Mouse (Mus musculus) ovary, postnatal 10 days (tissue): Measurements from ENCODE around the gene Gsta3.
"Not testable (repeated sequence)": the region's sequence is repeated elsewhere in the genome, so short reads cannot be mapped to it uniquely, and the experiment has no call there.

Experiments used
- DNase-seq: peaks from one replicate; pipeline ENCODE4 v3.0.0; 2022; ENCODE audit warnings: low spot score

The Gsta3 gene

DNA sequence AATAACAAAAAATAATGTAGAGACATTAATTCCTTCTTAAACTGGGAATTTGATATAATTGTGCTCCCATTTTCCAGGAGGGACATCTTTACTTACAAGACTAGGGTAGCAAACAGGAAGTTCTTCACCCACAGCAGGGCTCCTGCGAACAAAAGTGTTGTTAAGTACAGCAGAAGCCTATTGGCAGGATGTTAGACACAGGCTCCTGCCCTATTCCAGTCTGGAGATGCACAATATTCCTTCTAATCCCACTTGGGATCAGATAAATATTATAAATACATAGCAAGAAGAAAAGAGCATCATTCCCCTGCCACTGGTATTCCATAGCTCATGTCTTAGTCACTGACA, 12.9 kb downstream of the Gsta3 start:
- DNase-seq: no peak

DNA sequence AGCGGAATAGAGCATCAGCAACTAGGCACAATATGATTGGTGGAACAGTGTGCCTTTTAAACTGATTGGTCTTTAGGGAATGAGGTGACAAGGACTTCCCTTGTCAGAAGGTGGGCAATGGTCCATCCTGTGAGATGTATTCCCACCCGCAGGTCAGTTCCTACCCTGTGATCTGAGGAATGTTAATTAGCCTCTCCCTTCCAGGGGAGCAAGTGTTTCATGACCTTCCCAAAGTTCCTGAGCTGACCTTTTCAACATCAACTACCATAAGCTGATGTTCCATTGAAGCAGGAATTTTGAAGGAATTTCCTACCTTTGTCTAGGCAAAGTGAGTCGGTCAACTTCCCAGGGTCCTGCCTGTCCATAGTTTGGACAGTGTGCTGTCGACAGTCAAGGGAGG, 13.5 kb downstream of the Gsta3 start:
- DNase-seq: no peak

DNA sequence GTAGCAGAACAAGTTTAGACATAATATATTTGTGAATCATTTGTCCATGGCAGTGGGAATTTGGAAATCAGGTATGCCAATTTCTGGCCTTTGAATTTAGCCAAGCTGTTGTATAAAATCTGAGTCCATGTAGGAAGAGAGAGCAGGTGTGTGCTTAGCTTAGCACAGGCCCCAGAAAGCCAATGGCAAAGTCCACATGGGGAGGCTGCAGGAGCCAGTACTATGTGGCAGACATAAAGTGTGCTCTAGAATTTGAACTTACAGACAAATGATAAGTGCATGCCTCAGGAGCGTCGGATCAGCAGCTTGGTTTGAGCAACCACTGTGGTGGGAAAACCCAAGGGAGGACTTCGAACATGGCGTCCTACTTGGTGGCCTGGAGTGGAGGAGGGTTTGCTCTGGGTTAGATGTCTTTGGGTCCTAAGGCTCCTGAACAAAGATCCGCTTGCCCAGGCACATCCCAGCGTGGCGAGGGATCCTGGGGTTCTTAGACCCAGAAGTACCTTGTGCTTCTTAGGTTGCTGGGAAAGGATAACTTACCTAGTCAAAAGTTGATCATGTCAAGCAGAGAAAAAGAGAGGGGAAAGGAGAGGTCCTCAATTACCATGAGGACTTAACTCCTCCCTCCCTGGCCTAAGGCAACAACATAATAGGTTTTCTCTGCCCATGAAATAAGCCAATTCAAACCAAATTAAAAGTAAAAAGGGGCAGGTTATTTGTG, 15.4 kb downstream of the Gsta3 start:
- DNase-seq: no peak

DNA sequence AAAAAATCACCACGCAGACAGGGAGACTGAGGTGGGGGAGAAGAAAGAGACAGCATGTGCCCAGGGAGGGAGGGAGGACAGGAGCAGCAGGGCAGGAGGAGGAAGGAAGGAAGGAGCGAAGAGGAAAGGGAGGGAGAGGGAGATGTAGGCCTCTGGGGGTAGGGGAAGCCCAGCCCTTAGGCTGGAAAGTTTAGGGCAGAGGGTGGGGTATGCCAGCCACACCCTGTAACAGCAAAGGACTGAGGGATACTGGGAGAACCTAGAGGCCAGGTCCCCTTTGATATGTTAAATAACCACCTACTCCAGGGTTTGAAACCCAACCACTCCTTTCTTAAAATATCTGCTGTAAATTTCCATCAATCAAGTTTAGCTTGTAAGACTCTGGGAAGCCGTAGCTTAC, 16.0 kb downstream of the Gsta3 start:
- no peak for DNase-seq

DNA sequence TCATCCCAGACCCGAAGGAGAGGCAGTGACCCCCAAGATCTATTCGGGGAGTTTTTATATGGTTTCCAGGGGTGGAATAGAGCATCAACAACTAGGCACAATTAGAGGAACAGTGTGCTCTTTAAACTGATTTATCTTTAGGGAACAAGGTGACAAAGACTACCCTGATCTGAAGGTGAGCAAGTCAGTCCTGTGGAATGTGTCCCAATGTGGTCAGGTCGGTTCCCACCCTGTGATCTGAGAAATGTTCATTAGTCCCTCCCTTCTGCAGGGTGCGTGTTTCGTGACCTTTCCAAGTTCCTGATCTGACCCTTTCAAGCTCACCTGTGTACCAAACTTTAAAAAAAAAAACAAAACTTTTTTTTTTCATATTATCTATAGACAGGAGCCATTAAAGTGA, 16.5 kb downstream of the Gsta3 start:
- DNase-seq: no peak

DNA sequence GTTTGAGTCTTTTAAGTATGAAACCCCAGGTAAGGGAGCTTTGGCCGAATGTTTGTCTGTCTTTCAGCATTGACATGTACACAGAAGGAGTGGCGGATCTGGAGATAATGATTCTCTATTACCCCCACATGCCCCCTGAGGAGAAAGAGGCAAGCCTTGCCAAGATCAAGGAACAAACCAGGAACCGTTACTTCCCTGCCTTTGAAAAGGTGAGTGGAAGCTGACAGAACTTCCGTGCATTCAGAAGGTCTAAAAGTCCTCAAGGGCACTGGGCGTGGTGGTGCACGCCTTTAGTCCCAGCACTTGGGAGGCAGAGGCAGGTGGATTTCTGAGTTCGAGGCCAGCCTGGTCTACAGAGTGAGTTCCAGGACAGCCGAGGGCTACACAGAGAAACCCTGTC, 19.6 kb downstream of the Gsta3 start:
- DNase-seq: not testable (repeated sequence)

DNA sequence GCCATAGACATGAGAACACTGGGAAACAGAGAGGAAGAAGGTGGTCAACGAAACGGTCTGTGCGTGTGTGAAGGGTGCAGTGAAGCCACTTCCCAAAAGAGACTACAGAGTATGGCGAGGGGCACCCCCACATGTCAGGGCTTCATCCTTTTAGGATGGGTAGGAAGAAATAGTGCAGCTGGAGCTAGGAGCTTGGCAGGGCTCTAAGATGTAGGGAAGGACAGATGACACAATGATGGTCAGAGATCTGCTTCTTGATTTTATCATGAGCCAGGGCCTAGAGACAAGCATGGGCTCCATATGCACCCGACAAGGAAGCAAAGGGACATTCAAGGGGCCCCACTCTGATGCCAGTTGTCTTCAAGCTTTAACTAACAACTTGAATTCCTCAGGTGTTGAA, 22.0 kb downstream of the Gsta3 start:
- DNase-seq: no peak

DNA sequence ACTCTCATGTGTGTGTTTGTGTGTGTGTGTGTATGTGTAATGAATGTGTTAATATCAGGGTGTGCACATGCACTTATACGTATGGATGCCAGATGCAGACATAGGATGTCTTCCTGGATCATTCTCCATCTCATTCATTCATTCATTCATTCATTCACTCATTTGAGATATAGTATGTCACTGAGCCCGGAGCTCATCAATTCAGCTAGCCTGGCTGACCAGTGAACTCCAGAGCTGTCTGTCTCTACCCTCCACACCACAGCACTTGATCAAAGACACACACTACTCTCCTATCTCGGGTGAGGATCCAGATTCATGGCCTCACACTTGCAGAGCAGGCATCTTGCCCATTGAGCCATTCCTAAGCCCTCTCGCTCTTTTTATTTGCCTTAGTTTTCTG, 23.6 kb downstream of the Gsta3 start:
- DNase-seq: no peak

DNA sequence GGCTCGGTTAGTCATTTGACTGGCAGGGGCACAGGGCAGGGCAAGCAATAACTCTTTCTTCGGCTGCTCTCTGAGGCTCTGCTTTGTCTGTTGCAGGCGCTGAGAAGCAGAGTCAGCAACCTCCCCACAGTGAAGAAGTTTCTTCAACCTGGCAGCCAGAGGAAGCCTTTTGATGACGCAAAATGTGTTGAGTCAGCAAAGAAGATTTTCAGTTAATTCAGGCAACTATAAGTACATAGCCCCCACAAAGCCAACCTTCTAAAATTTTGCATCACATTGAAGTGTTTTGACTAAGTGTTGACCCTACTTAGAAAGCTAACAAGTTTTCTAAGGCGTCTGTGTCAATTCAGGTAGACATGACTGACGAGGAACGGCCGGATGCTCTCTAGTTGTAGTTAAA, 24.4 kb downstream of the Gsta3 start:
- DNase-seq: no peak

DNA sequence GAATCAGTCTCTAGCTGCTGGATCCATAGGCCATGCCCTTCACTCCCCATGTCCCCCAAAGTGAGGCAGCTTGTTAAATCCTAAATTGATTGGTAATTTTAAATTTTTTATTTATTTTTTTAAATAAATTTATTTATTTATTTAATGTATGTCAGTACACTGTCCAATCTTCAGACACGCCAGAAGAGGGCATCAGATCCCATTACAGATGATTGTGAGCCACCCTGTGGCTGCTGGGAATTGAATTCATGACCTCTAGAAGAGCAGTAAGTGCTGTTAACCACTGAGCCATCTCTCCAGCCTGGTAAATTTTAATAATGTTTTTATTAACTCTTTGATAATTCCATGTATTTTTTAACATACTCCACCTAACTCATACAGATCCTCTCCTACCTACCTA, 26.4 kb downstream of the Gsta3 start:
- DNase-seq: no peak

DNA sequence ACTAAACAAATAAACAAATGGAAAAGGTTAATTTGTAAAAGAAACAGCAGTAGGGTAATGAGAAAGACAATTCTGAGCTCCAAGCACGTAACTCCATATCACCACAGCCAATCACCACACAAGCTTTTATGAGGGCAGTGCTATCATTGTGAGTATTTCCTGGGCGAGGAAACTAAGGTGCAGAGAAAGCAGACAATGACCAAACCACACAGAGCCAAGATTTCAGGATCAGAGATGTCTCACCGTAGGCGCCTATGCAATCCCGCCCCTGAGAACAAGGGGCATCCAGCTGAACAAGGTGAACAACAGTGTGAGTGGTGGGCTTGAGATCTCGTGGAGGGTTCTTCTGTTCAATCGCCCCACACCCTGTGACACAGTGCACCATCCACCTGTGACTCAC, 27.1 kb downstream of the Gsta3 start:
- not testable (repeated sequence) for DNase-seq

DNA sequence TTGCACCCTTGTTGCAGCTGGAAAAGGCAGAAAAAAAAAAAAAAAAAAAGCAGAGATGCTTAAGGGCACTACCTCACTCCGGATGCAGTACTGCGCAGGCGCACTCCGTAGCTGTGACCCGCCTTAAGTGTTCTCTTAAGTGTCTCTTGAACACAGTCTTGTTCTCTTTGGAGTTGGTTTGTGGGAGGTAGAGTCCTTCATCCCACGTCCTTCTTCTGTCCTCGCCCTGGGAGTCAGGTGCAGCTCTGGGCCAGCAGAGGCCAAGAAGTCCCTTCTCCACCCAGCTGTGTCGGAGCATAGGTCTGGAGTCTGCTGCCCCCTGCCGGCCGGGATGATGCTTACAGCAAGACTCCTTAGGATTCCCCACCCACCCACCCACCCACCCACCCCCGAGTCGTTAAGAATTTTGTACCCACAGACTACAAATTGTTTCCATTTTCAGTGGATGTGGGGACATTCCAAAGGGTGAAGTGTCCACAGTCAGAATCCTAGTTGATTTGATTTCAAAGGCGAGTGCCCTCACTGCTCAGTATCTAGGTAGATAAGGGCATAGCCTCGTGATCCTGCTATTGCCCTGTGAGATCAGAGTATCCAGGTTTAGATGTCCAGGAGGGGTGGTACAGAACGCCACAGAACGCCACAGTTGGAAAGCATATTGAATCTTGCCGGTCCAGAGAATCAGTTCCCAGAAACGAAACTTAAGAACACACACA, 31.1 kb downstream of the Gsta3 start:
- DNase-seq: peak; percentile 60

- DNase-seq: no peak
Measured at GRCm38 (mm10) chr1:21272056-21272431, 31.7 kb downstream of the Gsta3 start.

- no peak for DNase-seq
Measured at GRCm38 (mm10) chr1:21273091-21273490, 32.7 kb downstream of the Gsta3 start.

DNA sequence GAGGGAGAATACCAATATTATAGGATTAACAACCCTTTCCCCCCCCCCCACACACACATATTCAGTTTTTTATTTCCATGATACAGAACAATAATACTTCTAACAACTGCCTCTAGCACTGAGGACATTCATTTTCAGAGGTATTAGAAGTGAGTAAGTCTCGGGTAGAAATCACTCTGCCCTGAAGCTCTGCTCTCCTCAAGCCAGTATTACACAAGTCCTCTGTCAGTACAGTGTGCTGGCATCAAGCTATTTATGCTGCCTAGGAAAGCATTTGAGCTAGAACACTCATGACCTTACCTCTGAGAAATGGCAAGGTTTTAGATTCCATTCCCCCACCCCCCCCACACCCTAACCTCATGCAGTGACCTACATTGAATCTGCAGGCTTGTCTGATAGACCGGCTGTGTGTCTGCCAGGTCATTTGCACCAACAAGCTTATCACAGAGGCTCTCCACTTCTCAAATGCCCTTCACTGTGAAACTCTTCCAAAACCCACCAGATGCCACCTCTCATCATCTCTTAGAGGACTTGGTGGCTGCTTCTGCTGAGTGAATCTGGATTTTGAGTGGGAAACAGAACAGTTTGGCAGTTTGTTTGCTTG, 34.1 kb downstream of the Gsta3 start:
- no peak for DNase-seq

- not testable (repeated sequence) for DNase-seq
Measured at GRCm38 (mm10) chr1:21275366-21275765, 35.0 kb downstream of the Gsta3 start.

DNA sequence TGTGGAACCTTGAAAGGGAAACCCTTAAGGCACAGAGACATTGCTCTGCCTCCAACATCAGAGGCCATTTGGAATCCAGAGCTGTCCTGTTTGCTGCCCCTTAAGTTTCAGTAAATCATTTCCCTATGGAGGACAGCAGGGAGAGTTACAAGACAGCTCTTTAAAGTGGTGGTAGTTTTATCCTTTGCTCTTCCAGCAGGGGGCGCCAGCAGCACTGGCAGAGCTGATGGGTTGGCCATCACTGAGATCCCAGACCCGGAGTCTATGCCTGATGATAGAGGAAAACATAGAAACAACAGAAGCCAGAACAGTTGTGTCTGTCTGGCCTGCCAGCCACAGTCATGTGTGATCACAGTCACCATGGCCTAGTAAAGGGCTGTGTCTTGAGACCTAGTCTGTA, 35.8 kb downstream of the Gsta3 start:
- not testable (repeated sequence) for DNase-seq

DNA sequence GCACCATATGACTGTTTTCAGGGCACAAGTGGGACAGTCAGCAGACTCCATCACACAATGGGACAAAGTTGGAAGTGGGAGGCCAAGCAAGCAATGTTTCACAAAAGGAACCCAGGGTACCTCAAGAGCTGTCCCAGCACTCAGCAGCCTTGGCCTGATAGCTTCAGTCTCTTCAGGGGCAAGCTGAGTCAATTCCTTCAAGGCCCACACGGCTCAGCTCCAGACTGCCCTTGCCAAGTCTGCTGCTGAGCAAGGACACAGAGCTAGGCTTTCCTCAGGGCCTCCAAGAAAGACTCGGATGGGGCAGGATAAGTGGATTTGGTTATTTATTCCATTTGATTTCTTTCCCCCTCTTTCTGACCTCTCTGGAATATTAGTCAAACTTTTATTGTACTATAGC, 39.9 kb downstream of the Gsta3 start:
- no peak for DNase-seq

GRCm38 (mm10) chr1:21284644-21285043, 44.3 kb downstream of the Gsta3 start:
- not testable (repeated sequence) for DNase-seq

GRCm38 (mm10) chr1:21291394-21291793, 51.0 kb downstream of the Gsta3 start:
- no peak for DNase-seq

DNA sequence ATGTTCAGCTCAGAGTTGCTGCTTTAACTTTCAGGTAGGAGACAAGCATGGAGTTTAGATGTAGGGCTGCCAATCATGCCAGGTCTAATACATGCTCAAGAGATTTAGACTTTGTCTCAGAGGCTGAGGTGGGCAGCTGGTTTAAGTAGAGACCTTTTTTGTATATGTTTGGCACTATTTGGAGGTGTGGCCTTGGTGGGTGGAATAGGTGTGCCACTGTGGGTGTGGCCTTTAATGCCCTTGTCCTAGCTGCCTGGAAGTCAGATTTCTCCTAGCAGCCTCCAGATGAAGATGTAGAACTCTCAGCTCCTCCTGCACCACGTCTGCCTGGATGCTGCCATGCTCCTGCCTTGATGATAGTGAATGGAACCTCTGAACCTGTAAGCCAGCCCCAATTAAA, 52.2 kb downstream of the Gsta3 start:
- DNase-seq: no peak

GRCm38 (mm10) chr1:21296169-21296568, 55.8 kb downstream of the Gsta3 start:
- no peak for DNase-seq

- no peak for DNase-seq
Measured at GRCm38 (mm10) chr1:21298114-21298513, 57.7 kb downstream of the Gsta3 start.

DNA sequence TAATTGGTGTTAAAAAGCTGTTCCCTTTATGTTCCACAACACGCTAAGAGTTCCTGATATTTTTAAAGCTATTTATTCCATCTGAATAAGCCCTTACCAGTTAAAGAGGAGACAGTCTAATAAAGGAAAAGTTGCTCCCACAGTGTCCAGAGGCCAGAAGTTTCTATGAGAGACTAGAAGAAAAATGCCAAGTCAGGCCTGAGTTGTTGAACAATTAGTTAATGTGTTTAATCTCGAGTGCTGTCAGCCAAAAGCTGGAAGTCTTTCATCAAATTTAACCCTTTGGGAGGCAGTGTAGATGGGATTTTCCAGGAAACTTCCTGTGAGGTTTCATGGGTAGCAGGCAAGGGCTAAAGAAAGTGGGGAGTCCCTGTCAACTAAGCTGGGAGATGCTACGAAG, 59.4 kb downstream of the Gsta3 start:
- DNase-seq: no peak
